Mouse (Mus musculus) left cerebral cortex, postnatal 36 days (tissue): Measurements from ENCODE around the gene Prss40. TPM values are rescaled to one million over a fixed set of nuclear protein-coding genes. Genes with fewer than 3 reads are reported as not detected.

Experiments used
- DNase-seq, 2 experiments: peaks; one replicate each; pipeline ENCODE4 v3.0.0; 2021 to 2022; ENCODE audit warnings: low spot score in 2 of 2, mixed read lengths in 1 of 2
- intact Hi-C: fragments of 180-260 bp; cut with DNase I; formaldehyde crosslinking; loops from one replicate; pipeline ENCODE4 v1.15.1; 2025
- total RNA-seq, 2 experiments: library from RNA; stranded (reverse); gene quantifications; 2 replicates each; pipeline ENCODE4 v1.2.3; 2021

The Prss40 gene
- not detected for total RNA-seq

GRCm38 (mm10) chr1:34560843-34561242 lies at the start of gene Prss40:
Gene Prss40 (minus strand): TSS chr1:34560943.
- intact Hi-C loops: no loop called here
- no peak for DNase-seq

GRCm38 (mm10) chr1:34602363-34602762 lies 41.6 kb upstream of the Prss40 start:
- intact Hi-C loops: loop anchor here (5.0 to 10.0 kb wide), 2 partner anchors 90 to 118 kb away; no protein-coding TSS in a partner anchor
- peak; percentile 54 to 59 for DNase-seq

- intact Hi-C loops: loop anchor here (5.0 to 10.0 kb wide), 2 partner anchors 89 to 117 kb away; no protein-coding TSS in a partner anchor
- DNase-seq: no peak
These were observed 40.7 kb upstream of the Prss40 start for GRCm38 (mm10) chr1:34601323-34602047.

GRCm38 (mm10) chr1:34600000-34600399 lies 39.3 kb upstream of the Prss40 start:
- intact Hi-C loops: loop anchor here (5.0 to 10.0 kb wide), 2 partner anchors 88 to 115 kb away; no protein-coding TSS in a partner anchor
- DNase-seq: no peak

GRCm38 (mm10) chr1:34587298-34588096 lies 26.8 kb upstream of the Prss40 start:
- no peak for DNase-seq
- intact Hi-C loops: no loop called here

GRCm38 (mm10) chr1:34584736-34585135 lies 24.0 kb upstream of the Prss40 start:
- intact Hi-C loops: no loop called here
- no peak for DNase-seq

GRCm38 (mm10) chr1:34583821-34584263 lies 23.1 kb upstream of the Prss40 start:
- DNase-seq: peak; percentile 57 to 63
- intact Hi-C loops: no loop called here

- intact Hi-C loops: no loop called here
- no peak for DNase-seq
These were observed 21.5 kb upstream of the Prss40 start for GRCm38 (mm10) chr1:34582218-34582617.

- intact Hi-C loops: no loop called here
- no peak for DNase-seq
These were observed 19.1 kb upstream of the Prss40 start for GRCm38 (mm10) chr1:34579782-34580356.

GRCm38 (mm10) chr1:34578851-34579781 lies 18.4 kb upstream of the Prss40 start, which contains the start of gene Amer3:
Gene Amer3 (plus strand): TSS chr1:34579657.
- intact Hi-C loops: no loop called here
- DNase-seq: peak; percentile 82 to 90

GRCm38 (mm10) chr1:34573221-34573620 lies 12.5 kb upstream of the Prss40 start:
- intact Hi-C loops: no loop called here

GRCm38 (mm10) chr1:34571431-34571830 lies 10.7 kb upstream of the Prss40 start:
- peak; percentile 55 to 69 for DNase-seq
- intact Hi-C loops: no loop called here

More at GRCm38 (mm10) chr1:34573221-34573620, 12.5 kb upstream of the Prss40 start:
- no peak for DNase-seq

- intact Hi-C loops: no loop called here
- no peak for DNase-seq
These were observed 9.1 kb upstream of the Prss40 start for GRCm38 (mm10) chr1:34569876-34570275.

GRCm38 (mm10) chr1:34568120-34568519 lies 7.4 kb upstream of the Prss40 start:
- DNase-seq: no peak
- intact Hi-C loops: no loop called here

- no peak for DNase-seq
- intact Hi-C loops: no loop called here
These were observed 3.8 kb upstream of the Prss40 start for GRCm38 (mm10) chr1:34564383-34565045.

GRCm38 (mm10) chr1:34554275-34554674 lies 6.5 kb downstream of the Prss40 start:
- no peak for DNase-seq
- intact Hi-C loops: no loop called here

- intact Hi-C loops: no loop called here
- DNase-seq: no peak
These were observed 7.1 kb downstream of the Prss40 start for GRCm38 (mm10) chr1:34553690-34554089.

GRCm38 (mm10) chr1:34547074-34547473 lies 13.7 kb downstream of the Prss40 start:
- intact Hi-C loops: no loop called here

More at GRCm38 (mm10) chr1:34547074-34547473, 13.7 kb downstream of the Prss40 start:
- no peak for DNase-seq
